Mouse (Mus musculus) lung, embryonic 14.5 days (tissue): ENCODE measurements at regions not wholly inside any gene's neighbourhood (a gene's known extent, or its start where the extent isn't known, plus 50 kb on each side); places are given as distances from the start of the nearest gene placed in this dataset.
"Not testable (repeated sequence)": the region's sequence is repeated elsewhere in the genome, so short reads cannot be mapped to it uniquely, and the experiment has no call there.

Experiments used
- ATAC-seq: fragments of 200-750 bp; cut with Nextera tagmentation; 2 replicates; pipeline ENCODE4 v1.8.0; 2017; ENCODE audit warnings: mild to moderate bottlenecking, moderate TSS enrichment, moderate library complexity; ENCODE audit not compliant: insufficient read depth
- DNase-seq: peaks from one replicate; pipeline ENCODE4 v3.0.0-alpha.2; 2015
- H3K27ac ChIP-seq: fragments of 300-500 bp; sonication (generic); 2 replicates; pipeline ENCODE4 v1.5.1; 2014; ENCODE audit warnings: low read depth, mild to moderate bottlenecking, moderate library complexity
- H3K27me3 ChIP-seq: fragments of 300-500 bp; sonication (generic); 2 replicates; pipeline ENCODE4 v1.6.1; 2014; ENCODE audit warnings: low read length, control low read depth; ENCODE audit not compliant: insufficient read depth
- H3K36me3 ChIP-seq: fragments of 300-500 bp; sonication (generic); 2 replicates; pipeline ENCODE4 v1.6.1; 2014; ENCODE audit warnings: control low read depth; ENCODE audit not compliant: insufficient read depth
- H3K4me1 ChIP-seq: fragments of 300-500 bp; sonication (generic); 2 replicates; pipeline ENCODE4 v1.6.1; 2014; ENCODE audit warnings: antibody characterized with exemption, control low read depth; ENCODE audit not compliant: insufficient read depth
- H3K4me2 ChIP-seq: fragments of 300-500 bp; sonication (generic); 2 replicates; pipeline ENCODE4 v1.6.1; 2014; ENCODE audit warnings: mild to moderate bottlenecking
- H3K4me3 ChIP-seq: fragments of 300-500 bp; sonication (generic); 2 replicates; pipeline ENCODE4 v1.5.1; 2014; ENCODE audit warnings: low read depth, low read length
- H3K9ac ChIP-seq: fragments of 300-500 bp; sonication (generic); 2 replicates; pipeline ENCODE4 v1.6.1; 2014
- H3K9me3 ChIP-seq: fragments of 300-500 bp; sonication (generic); 2 replicates; pipeline ENCODE4 v1.6.1; 2016; ENCODE audit warnings: low read depth, low read length, control low read depth
- CTCF ChIP-seq: IDR thresholded peaks from 2 replicates; pipeline ENCODE4 v1.5.1; 2016; ENCODE audit warnings: antibody characterized with exemption, low read depth
- WGBS: fragments of 180-500 bp; shearing (Covaris S2); extraction: QIAGEN DNeasy Blood & Tissue Kit; methylation state at CpG from one replicate; pipeline ENCODE4 v1.1.7; 2014; 5-methylcytosine and 5-hydroxymethylcytosine counted together

GRCm38 (mm10) chr2:44513080-44513724 lies 414.3 kb downstream of the Gtdc1 start:
- no peak for TF ChIP-seq CTCF
- no peak for ATAC-seq
- Histone ChIP-seq H3K27me3 (no peaks in the 10 kb centered on the region), H3K9ac (no peak overlapping the region), H3K27ac (no peak overlapping the region), H3K9me3 (no peaks in the 10 kb centered on the region), H3K4me3 (no peak overlapping the region), H3K4me2 (no peak overlapping the region), H3K4me1 (0 out of 2 replicates have a peak, but pooled peaks cover 5% of the 10 kb centered on the region), H3K36me3 (no peaks in the 10 kb centered on the region)
- WGBS: 59% methylated on average over 6 of the region's 6 CpGs
- no peak for DNase-seq

- no peak for TF ChIP-seq CTCF
- peak; percentile 41 for DNase-seq
- WGBS: 29% methylated on average over 8 of the region's 8 CpGs
These were observed 415.1 kb downstream of the Gtdc1 start for GRCm38 (mm10) chr2:44512334-44512733.

GRCm38 (mm10) chr2:44509101-44509500 lies 418.4 kb downstream of the Gtdc1 start:
- Histone ChIP-seq H3K36me3 (no peaks in the 10 kb centered on the region), H3K4me1 (0 out of 2 replicates have a peak, but pooled peaks cover 5% of the 10 kb centered on the region), H3K9me3 (no peaks in the 10 kb centered on the region), H3K9ac (no peak overlapping the region), H3K4me3 (no peak overlapping the region), H3K27ac (no peak overlapping the region), H3K4me2 (no peak overlapping the region), H3K27me3 (no peaks in the 10 kb centered on the region)
- WGBS: 72% methylated on average over 4 of the region's 4 CpGs
- no peak for ATAC-seq
- no peak for TF ChIP-seq CTCF
- no peak for DNase-seq

More at GRCm38 (mm10) chr2:44512334-44512733, 415.1 kb downstream of the Gtdc1 start:
- H3K4me2 ChIP-seq: no peak overlapping the region
- no peak overlapping the region for H3K9ac ChIP-seq
- no peaks in the 10 kb centered on the region for H3K27me3 ChIP-seq
- no peaks in the 10 kb centered on the region for H3K9me3 ChIP-seq
- H3K27ac ChIP-seq: no peak overlapping the region
- no peak overlapping the region for H3K4me3 ChIP-seq
- ATAC-seq: no peak
- no peaks in the 10 kb centered on the region for H3K36me3 ChIP-seq
- 0 out of 2 replicates have a peak, but pooled peaks cover 5% of the 10 kb centered on the region for H3K4me1 ChIP-seq

- Histone ChIP-seq H3K9me3 (no peaks in the 10 kb centered on the region), H3K27ac (no peak overlapping the region), H3K4me1 (no peaks in the 10 kb centered on the region), H3K4me2 (no peak overlapping the region), H3K36me3 (no peaks in the 10 kb centered on the region), H3K4me3 (no peak overlapping the region), H3K9ac (no peak overlapping the region), H3K27me3 (no peaks in the 10 kb centered on the region)
- 72% methylated on average over 6 of the region's 6 CpGs for WGBS
- peak; percentile 38; the same call in 1 of the 2 replicates for ATAC-seq
- peak; percentile 57 for DNase-seq
- TF ChIP-seq CTCF: no peak
These were observed 423.2 kb downstream of the Gtdc1 start for GRCm38 (mm10) chr2:44504273-44504672.

GRCm38 (mm10) chr2:44490806-44491205 lies 436.7 kb downstream of the Gtdc1 start:
- 93% methylated on average over 1 of the region's 1 CpGs for WGBS

GRCm38 (mm10) chr2:44490230-44490629 lies 437.2 kb downstream of the Gtdc1 start:
- 95% methylated on average over 4 of the region's 4 CpGs for WGBS

More at GRCm38 (mm10) chr2:44490806-44491205, 436.7 kb downstream of the Gtdc1 start:
- DNase-seq, H3K4me3 ChIP-seq, H3K9me3 ChIP-seq, ATAC-seq, H3K27ac ChIP-seq, H3K27me3 ChIP-seq, H3K9ac ChIP-seq, H3K4me2 ChIP-seq, H3K4me1 ChIP-seq, H3K36me3 ChIP-seq: not testable (repeated sequence)

GRCm38 (mm10) chr2:44485880-44486279 lies 441.6 kb downstream of the Gtdc1 start:
- DNase-seq (no peak), ATAC-seq (no peak)
- H3K4me1 ChIP-seq: no peaks in the 10 kb centered on the region
- TF ChIP-seq CTCF: no peak
- no peak overlapping the region for H3K4me2 ChIP-seq
- no peaks in the 10 kb centered on the region for H3K27me3 ChIP-seq
- H3K9me3 ChIP-seq: no peaks in the 10 kb centered on the region
- no peak overlapping the region for H3K27ac ChIP-seq
- no peak overlapping the region for H3K4me3 ChIP-seq
- no peaks in the 10 kb centered on the region for H3K36me3 ChIP-seq
- H3K9ac ChIP-seq: no peak overlapping the region
- 77% methylated on average over 14 of the region's 14 CpGs for WGBS

More at GRCm38 (mm10) chr2:44490230-44490629, 437.2 kb downstream of the Gtdc1 start:
- no peak overlapping the region for H3K4me2 ChIP-seq
- no peaks in the 10 kb centered on the region for H3K9me3 ChIP-seq
- no peak overlapping the region for H3K9ac ChIP-seq
- TF ChIP-seq CTCF: no peak
- H3K36me3 ChIP-seq: no peaks in the 10 kb centered on the region
- H3K4me1 ChIP-seq: no peaks in the 10 kb centered on the region
- DNase-seq (no peak), ATAC-seq (no peak)
- H3K4me3 ChIP-seq: no peak overlapping the region
- H3K27me3 ChIP-seq: no peaks in the 10 kb centered on the region
- no peak overlapping the region for H3K27ac ChIP-seq
